Mouse (Mus musculus): ENCODE measurements around the gene Tspan14.

Gene Tspan14

DNA sequence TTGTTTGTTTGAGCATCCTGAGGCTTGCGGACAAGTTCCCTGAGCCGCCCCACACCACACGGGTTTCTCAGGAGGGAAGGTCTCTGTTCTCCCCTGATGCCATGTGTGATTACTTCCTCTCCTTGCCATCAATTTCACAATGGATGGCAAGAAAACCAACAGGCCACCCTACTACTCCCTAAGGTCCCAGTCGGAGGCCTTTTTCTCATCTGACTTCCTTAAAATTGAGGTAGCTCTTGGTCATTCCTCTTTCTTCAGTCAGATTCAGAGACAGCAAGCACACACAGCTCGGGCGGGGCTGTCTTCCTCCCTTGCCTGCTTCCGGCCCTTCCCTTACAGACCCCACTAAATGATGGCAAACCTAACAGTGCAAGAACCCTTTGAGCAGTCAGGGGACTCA lies 47.1 kb downstream of the Tspan14 start:
- no peak for DNase-seq (ENCODE audit: low read depth in 2 of 2, low spot score in 2 of 2)

GRCm38 (mm10) chr14:40918477-40918876 lies 48.1 kb downstream of the Tspan14 start:
- DNase-seq (ENCODE audit: low read depth in 2 of 2, low spot score in 2 of 2): no peak

DNA sequence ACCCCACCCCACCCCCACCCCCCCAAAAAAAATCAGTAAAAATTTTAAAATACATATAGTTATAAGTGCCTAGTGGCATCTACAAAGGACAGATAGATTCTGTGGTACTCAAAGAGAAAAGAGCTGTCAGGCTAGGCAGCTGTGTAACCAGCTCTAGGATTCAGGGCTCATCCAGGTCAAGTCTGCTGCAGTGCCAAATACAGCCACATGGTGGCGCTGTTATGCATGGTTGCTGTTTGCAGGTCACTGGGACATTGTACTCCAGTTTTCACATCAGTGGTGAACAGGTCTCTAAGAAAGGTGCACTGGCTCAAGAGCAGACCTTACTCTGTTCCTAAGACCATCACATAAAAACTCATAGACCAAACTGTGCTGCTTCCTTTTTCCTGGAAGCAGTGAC lies 49.0 kb downstream of the Tspan14 start:
- DNase-seq (ENCODE audit: low read depth in 2 of 2, low spot score in 2 of 2): peak; percentile 91 to 94

DNA sequence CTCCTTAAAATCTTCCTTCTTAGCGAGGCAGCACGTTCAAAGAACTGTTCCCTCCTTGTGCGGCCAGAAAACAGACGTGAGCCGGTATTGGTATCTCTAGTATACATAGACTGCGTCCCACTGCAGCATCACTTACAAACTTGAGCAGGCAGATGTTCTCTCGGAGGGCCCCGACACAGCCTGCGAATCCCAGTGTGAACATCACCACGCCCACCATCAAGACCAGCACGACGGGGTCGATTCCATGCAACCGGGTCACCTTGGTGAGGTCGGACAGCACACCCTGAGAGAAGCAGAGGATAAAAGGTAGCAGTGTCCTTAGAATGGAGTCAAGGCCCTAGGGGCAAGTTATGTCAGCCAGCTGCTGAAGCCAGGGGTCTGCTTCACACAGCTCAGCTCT lies 49.9 kb downstream of the Tspan14 start:
- DNase-seq (ENCODE audit: low read depth in 2 of 2, low spot score in 2 of 2): no peak

DNA sequence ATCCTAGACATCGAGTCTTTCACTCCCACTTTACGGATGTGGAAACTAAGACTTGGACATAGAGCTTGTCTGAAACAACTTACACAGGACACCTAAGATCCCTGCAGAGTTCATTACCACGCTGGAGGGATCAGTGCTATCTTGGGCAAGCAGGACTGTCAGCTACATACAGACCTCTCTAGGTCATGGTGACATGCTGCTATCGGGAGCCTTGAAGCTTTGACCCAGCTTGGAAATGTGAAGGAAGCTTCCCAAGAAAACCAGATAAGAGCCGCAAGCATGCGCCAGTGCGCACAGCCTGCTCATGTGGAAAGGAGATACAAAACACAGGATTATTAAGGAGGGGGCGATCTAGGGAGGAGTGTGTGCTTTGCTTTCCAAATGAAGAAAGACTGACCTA lies 50.8 kb downstream of the Tspan14 start:
- DNase-seq (ENCODE audit: low read depth in 2 of 2, low spot score in 2 of 2): no peak

DNA sequence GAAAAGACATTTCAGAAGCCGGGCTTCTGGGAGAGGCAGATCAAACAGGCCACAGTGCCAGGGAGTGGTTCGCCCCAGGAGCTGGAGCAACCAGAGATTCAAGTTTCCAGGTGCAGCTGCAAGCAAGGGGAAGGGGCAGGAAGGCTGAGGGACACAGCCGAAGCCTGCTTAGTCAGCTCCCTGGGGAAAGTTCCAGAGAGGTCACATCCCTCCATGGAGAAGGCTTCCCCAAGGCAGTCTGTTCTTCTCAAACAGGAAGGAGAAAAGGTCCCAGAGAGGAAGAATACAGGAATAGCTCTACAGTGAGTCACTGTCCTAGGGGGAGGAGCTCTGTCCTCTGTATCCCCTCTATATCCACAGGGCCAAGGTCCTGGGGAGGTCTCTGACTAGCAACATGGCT lies 51.9 kb downstream of the Tspan14 start:
- DNase-seq (ENCODE audit: low read depth in 2 of 2, low spot score in 2 of 2): no peak

- DNase-seq (ENCODE audit: low read depth in 2 of 2, low spot score in 2 of 2): no peak
Measured at GRCm38 (mm10) chr14:40913709-40914108, 52.9 kb downstream of the Tspan14 start.

DNA sequence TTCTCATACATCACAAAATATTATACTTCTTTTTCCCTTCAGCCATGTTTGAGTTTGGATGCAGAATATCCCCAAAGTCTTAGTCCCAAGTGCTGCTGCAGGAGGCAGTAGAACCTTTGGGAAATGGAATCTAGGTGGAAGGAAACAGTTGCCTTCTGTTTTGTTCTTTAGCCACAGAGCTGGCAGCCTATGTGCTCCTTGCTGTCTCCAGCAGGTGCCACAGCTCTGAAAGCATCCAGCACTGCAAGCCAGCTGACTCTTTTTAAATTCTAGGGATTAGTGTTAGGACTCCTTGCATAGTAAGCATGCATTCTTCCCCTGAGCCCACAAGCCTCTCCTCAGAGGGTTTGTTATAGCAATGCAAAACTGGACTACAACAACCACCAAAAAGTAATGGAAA lies 55.1 kb downstream of the Tspan14 start:
- no peak for DNase-seq (ENCODE audit: low read depth in 2 of 2, low spot score in 2 of 2)

- no peak for DNase-seq (ENCODE audit: low read depth in 2 of 2, low spot score in 2 of 2)
Measured at GRCm38 (mm10) chr14:40908763-40909162, 57.8 kb downstream of the Tspan14 start.

DNA sequence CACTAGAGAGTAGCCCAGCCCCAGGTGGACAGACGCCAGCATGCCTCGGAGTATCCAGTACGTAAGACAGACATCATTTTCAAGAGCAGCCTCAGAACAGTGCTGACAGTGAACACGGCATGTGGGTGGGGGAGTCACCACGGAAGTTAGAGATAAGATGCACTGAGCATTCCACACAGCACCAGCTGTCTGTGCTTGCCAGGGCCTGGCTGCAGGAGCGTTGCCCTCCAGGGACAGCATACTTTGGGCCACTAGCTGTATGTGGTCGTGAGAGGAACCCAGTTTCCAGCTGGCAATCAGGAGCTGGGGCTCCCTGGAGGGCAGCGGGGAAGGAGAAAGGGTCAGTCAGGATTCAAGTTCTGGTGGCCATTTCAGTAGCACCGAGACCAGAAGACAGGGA lies 59.8 kb downstream of the Tspan14 start:
- DNase-seq (ENCODE audit: low read depth in 2 of 2, low spot score in 2 of 2): no peak

DNA sequence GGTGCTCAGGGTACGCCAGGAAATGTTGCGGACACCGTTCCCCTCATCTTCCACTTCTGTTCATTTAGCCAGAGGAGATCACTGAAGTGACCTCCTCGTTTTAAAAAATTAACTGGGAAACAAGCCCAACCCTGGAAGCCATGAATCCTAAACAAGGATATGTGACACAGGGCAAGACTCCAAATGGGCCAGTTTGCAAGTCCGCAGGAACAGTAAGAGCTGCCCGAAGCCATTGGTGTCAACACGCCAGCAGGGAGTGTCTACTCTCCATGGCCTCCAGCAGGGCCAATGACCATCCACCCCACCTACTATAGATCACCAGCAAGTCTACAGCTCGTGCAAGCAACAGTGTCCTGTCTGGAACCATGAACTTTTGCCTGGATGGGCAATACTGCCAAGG lies 60.8 kb downstream of the Tspan14 start:
- no peak for DNase-seq (ENCODE audit: low read depth in 2 of 2, low spot score in 2 of 2)

DNA sequence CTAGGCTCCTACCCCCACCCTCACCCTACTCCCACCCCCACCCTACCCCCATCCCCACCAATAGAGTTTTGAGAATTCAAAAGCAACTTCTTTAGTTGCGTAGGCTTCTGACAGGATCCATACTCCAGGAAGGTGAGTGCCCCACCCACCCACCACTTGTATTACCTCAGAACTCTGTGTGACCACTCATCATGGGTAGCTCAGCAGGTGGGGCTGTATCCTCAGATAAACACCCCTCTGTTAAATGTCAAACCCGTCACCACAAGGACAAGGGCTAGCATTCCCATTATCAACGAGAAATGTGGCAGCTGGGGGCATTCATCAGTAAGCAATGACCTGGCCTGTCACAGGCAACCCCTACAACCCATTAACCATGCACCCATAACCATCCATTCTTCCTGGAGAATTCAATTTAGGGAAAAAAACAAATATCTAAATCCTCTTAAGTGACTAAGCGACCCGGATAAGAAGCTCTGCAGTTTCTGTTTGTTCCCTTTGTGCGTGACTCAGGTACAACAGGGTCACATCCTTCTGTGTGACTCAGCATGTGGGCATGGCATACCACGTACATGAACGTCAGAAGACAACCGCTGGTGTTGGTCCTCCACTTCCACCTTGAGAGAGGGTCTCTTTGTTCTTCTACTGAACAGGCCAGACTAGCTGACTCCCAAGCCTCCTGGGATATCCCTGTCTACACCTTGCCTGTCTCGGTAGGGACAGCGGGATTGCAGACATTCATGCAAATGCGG lies 64.1 kb downstream of the Tspan14 start:
- DNase-seq (ENCODE audit: low read depth in 2 of 2, low spot score in 2 of 2): no peak

- no peak for DNase-seq (ENCODE audit: low read depth in 2 of 2, low spot score in 2 of 2)
Measured at GRCm38 (mm10) chr14:40900267-40900666, 66.3 kb downstream of the Tspan14 start.

DNA sequence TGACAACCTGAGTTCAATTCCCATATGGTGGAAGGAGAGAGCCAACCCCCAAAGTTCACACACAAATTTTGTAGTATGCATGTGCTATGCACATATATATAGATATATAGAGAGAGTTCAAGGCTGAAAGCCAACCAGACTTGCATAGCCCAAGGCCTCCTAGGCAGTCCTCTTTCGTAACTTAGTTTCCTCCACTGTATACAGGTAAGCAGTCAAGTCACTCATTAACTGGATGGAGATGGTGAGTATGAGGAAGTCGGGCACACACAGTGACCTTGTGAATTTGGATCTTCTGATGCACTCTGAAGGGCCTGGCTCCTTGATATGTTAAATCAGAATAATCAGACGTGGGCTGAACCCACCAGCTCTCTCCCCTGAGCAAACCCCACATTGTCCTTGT lies 68.7 kb downstream of the Tspan14 start:
- no peak for DNase-seq (ENCODE audit: low read depth in 2 of 2, low spot score in 2 of 2)

DNA sequence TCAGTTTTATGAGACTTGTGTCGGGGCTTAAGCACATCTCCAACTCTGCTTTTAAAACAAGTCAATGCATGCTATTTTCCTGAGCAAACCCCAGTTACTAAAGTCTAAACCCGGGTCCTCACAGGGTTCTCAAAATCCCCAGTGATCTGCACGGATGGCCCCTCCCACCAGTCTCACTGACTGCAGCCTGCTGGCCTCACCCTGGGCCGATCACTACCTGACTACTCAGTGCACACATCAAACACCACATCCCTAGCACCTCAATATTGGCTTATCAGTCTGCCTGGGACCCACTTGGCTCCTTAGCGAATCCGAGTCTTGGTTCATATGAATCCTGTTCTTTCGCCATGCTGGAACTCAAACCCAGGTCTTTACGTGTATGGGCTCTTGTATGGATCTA lies 70.9 kb downstream of the Tspan14 start:
- DNase-seq (ENCODE audit: low read depth in 2 of 2, low spot score in 2 of 2): no peak

DNA sequence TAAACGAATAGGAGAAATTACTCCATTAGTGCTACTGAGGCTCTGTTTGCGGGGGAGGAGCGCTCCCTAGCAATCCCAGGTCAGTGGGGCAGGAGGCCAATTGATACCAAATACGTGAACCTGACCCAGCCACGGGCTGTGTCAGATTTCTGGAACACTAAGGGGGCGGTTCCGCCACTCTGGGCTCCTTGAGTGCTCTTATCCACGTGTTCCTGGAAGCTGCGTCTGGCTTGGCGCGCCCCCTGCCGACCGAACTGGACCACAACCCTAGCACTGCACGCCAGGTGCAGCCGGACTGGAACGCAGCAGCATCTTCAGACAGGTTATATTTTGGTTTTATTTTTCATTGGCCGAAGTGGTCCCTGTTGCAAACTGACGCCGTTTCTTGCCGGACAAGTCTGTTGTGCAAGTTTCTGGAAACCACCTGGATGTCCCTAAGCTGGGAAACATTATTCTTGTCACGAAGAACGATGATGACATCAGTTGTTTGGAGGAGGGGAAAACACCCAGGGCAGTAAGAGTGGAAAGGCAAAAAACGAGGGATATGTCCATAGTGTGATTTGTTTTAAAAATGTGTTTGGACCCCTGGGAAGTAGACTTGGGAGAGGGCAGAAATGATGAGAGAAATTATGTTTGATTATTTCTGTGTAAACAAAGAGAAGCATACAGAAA lies 71.9 kb downstream of the Tspan14 start:
- DNase-seq (ENCODE audit: low read depth in 2 of 2, low spot score in 2 of 2): peak; percentile 53 to 55

DNA sequence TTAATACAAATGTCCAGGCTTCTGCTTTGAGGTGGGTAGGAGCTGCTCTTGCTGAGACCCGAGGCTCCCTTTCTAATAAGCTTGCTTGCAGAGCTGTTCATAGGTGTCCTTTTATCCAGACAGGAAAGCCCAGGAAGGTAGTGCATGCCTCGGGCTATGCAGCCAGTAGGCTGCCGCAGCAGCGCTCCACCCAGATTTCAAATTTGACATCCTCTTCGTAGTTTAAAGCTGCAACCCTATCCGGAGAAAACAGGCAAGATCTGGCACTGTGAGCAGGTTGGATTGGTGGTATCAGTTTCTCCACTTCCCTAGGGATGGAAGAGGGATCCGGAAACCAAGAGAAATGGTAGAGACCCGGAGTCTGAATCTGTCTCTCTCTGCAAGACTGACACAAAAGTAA lies 72.7 kb downstream of the Tspan14 start:
- DNase-seq (ENCODE audit: low read depth in 2 of 2, low spot score in 2 of 2): no peak

DNA sequence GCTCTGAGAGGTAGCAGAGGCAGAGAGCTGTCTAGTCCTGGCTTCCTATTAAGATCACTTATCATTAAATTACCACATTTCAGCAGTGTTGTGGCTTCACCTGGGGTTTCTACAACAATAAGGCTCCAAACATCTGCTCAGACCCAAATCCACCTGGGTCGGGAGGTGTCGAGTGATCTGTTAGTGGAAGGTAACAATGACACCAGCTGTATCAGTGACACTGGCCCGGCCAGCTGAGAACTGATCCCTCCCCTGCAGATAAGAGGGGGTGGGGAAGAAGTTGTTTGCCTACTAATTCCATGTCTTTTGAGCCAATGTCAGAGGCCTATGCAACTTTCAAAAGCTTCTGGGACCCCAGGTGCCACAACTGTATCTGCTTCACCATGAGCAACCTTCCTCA lies 73.4 kb downstream of the Tspan14 start, which contains the start of gene Sh2d4b:
Gene Sh2d4b (minus strand): TSS at position 71 of the 400 bp plus-strand sequence.
- DNase-seq (ENCODE audit: low read depth in 2 of 2, low spot score in 2 of 2): no peak

DNA sequence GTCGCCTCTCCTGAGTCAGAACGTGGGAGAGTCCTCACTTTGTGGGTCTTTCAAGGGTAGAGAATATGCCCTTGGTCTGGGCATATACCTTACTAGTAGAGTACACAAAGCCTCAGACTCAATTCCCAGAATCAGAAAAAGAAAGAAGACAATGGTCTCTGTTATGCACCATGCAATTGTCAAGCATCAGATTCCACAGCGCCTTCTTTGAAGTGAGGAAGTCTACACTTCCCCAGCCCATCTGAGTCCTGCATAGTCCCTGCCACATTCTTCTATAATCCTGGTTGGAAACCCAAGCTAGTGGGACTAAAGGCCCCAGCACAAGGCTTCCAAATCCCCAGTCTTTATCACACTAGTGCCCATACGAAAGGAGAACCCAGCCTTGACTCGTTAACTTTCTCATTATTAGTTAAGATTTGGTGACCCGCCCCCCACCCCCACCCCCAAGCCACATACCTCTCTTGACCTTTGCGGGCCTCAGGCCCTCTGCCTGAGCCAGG lies 74.2 kb downstream of the Tspan14 start:
- DNase-seq (ENCODE audit: low read depth in 2 of 2, low spot score in 2 of 2): no peak

- DNase-seq (ENCODE audit: low read depth in 2 of 2, low spot score in 2 of 2): no peak
Measured at GRCm38 (mm10) chr14:40891506-40891905, 75.1 kb downstream of the Tspan14 start.

GRCm38 (mm10) chr14:40889704-40890103 lies 76.9 kb downstream of the Tspan14 start:
- DNase-seq (ENCODE audit: low read depth in 2 of 2, low spot score in 2 of 2): no peak

GRCm38 (mm10) chr14:40889181-40889580 lies 77.4 kb downstream of the Tspan14 start:
- no peak for DNase-seq (ENCODE audit: low read depth in 2 of 2, low spot score in 2 of 2)
